Mouse (Mus musculus) lung, embryonic 15.5 days (tissue): Measurements from ENCODE around the gene Rarres1. TPM values are rescaled to one million over a fixed set of nuclear protein-coding genes. Genes with fewer than 3 reads are reported as not detected.
A peak's percentile ranks its signal among the peaks of the same experiment; 100 is the strongest.

Experiments
- ATAC-seq: fragments of 200-750 bp; cut with Nextera tagmentation; 2 replicates; pipeline ENCODE4 v1.8.0; 2017; ENCODE audit warnings: moderate number of reproducible peaks, borderline replicate concordance; ENCODE audit not compliant: low FRiP score, low TSS enrichment; ENCODE audit errors: extremely low read depth
- H3K27ac ChIP-seq: fragments of 300-500 bp; sonication (generic); 2 replicates; pipeline ENCODE4 v1.5.1; 2015; ENCODE audit warnings: moderate library complexity, mild to moderate bottlenecking, inconsistent platforms
- H3K27me3 ChIP-seq: fragments of 300-500 bp; sonication (generic); 2 replicates; pipeline ENCODE4 v1.6.1; 2015; ENCODE audit warnings: inconsistent platforms
- H3K36me3 ChIP-seq: fragments of 300-500 bp; sonication (generic); 2 replicates; pipeline ENCODE4 v1.6.1; 2015; ENCODE audit warnings: inconsistent platforms
- H3K4me1 ChIP-seq: fragments of 300-500 bp; sonication (generic); 2 replicates; pipeline ENCODE4 v1.6.1; 2015; ENCODE audit warnings: inconsistent platforms
- H3K4me2 ChIP-seq: fragments of 300-500 bp; sonication (generic); 2 replicates; pipeline ENCODE4 v1.6.1; 2015; ENCODE audit warnings: inconsistent platforms, mild to moderate bottlenecking, moderate library complexity
- H3K4me3 ChIP-seq: fragments of 300-500 bp; sonication (generic); 2 replicates; pipeline ENCODE4 v1.5.1; 2015; ENCODE audit warnings: mild to moderate bottlenecking, inconsistent platforms
- H3K9ac ChIP-seq: fragments of 300-500 bp; sonication (generic); 2 replicates; pipeline ENCODE4 v1.6.1; 2015; ENCODE audit warnings: inconsistent platforms
- H3K9me3 ChIP-seq: fragments of 300-500 bp; sonication (generic); 2 replicates; pipeline ENCODE4 v1.6.1; 2016; ENCODE audit warnings: inconsistent platforms
- WGBS: fragments of 180-500 bp; shearing (Covaris S2); methylation state at CpG from one replicate; pipeline ENCODE4 v1.1.7; 2015; 5-methylcytosine and 5-hydroxymethylcytosine counted together
- polyA plus RNA-seq: library from polyadenylated mRNA; unstranded; fragments of >200 nt; fragmentation: Nextera tagmentation; extraction: Ambion mirVana; gene quantifications from 2 replicates; pipeline ENCODE4 v1.2.1, GENCODE M21; 2015

The Rarres1 gene
- polyA plus RNA-seq, 1 experiment from 2014 or later = 6.8 TPM

DNA sequence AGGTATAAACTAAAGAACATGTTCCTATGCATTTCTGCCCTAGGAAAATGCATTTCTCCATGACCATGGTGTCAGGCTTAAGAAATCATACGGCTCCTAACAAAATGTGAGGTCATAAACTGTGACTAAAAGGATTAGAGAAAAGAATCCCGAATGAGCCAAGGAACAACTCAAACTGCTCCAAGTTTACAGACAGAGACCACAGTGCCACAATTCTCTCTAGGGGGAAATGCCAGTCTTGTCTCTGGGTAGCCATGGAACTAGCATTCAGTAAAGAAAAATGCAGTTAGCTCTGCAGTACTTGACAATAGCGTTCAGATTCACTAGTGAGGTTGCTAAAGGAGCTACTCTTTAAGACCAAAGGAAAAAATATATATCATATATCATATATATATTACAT is 55.4 kb downstream of the Rarres1 start:
- H3K9ac ChIP-seq = no peak overlapping the region
- H3K4me2 ChIP-seq = no peak overlapping the region
- H3K27me3 ChIP-seq = no peaks in the 10 kb centered on the region
- H3K4me1 ChIP-seq = peaks cover 11% of the 10 kb centered on the region
- no peak overlapping the region for H3K27ac ChIP-seq
- 91% methylated on average over 3 of the region's 3 CpGs for WGBS
- peaks cover 52% of the 10 kb centered on the region for H3K36me3 ChIP-seq
- no peak overlapping the region for H3K4me3 ChIP-seq
- H3K9me3 ChIP-seq = no peaks in the 10 kb centered on the region
- no peak for ATAC-seq

DNA sequence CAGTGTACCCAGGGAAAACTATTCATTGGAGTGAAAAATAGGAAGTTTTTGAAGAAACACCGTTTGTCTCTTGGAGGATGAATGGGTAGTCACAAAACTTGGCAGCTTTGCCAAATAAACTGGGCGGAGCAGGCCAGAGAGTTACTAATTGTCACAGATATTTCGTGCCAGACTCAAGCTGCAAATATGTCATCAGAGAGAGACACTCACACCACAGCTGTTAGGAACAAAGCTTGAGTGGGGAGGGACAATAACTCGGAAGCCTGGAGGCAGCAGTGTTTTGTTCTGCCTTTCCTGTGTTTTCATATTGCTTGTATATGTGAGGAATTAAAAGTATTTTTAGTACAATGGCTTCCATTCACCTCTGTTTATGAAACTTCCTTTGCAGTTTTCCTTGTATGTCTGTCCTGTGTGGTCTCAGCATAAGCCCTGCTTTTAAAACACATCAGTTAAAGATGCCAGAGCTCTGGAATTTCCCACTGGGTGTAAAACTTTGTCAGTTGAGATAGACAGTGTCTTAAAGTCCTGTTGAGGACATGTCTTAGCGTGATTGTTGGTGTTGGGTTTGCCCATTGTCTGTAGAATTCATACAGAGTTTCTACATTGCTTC is 64.6 kb downstream of the Rarres1 start:
- Histone ChIP-seq H3K27ac (peak overlapping the region; percentile 70), H3K9me3 (no peaks in the 10 kb centered on the region), H3K36me3 (peaks cover 47% of the 10 kb centered on the region)

DNA sequence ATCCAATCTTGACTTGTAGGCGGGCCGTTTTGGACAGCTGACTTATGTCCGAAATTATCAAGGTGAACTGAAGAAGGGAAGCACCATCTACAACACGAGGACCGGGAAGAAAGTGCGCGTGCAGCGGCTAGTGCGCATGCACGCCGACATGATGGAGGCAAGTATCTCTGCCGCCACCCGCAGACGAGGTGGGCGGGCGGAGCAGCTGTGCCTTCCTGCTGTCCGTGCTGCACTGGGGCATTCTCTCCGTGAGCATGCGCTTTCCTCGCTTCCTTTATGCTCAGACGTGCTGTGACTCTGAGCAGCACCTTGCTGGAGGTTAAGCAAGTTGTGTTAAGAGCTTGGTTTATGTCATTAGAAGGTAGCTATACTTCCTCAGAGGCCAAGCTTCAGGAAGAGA is 65.7 kb downstream of the Rarres1 start:
- H3K4me3 ChIP-seq = no peak overlapping the region
- H3K4me1 ChIP-seq = no peaks in the 10 kb centered on the region
- H3K9ac ChIP-seq = no peak overlapping the region
- ATAC-seq = no peak
- no peaks in the 10 kb centered on the region for H3K9me3 ChIP-seq
- H3K36me3 ChIP-seq = peaks cover 54% of the 10 kb centered on the region
- H3K27me3 ChIP-seq = no peaks in the 10 kb centered on the region
- 81% methylated on average over 21 of the region's 21 CpGs for WGBS
- peak overlapping the region; percentile 70 for H3K27ac ChIP-seq
- no peak overlapping the region for H3K4me2 ChIP-seq

More for the DNA sequence above, 64.6 kb downstream of the Rarres1 start:
- ATAC-seq = peak; percentile 65
- WGBS = 67% methylated on average over 5 of the region's 5 CpGs
- H3K27me3 ChIP-seq = no peaks in the 10 kb centered on the region
- no peak overlapping the region for H3K4me2 ChIP-seq
- H3K9ac ChIP-seq = no peak overlapping the region
- no peaks in the 10 kb centered on the region for H3K4me1 ChIP-seq
- H3K4me3 ChIP-seq = no peak overlapping the region

DNA sequence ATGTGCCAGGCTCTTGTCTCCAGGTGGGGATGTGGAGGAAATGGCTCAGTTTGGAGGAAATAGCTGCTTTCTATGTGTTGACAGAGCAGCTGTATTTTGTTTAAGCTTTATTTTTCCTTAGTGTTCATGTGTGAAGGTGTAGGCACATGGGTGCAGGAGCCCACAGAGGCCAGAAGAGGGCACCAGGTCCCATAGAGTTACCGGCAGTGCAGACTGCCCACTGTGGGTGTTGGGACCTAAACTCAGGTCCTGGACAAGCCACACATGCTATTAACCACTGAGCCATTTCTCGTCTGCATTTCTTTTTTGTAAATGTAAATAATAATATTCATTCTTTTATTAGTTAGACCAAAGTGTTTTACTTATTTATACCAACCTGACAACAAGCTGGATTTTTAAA is 68.2 kb downstream of the Rarres1 start:
- no peaks in the 10 kb centered on the region for H3K27me3 ChIP-seq
- WGBS = 85% methylated on average over 2 of the region's 2 CpGs
- H3K36me3 ChIP-seq = peaks cover 57% of the 10 kb centered on the region
- no peak overlapping the region for H3K9ac ChIP-seq
- H3K27ac ChIP-seq = no peak overlapping the region
- H3K4me1 ChIP-seq = no peaks in the 10 kb centered on the region
- no peak for ATAC-seq
- H3K4me3 ChIP-seq = no peak overlapping the region
- H3K9me3 ChIP-seq = no peaks in the 10 kb centered on the region
- no peak overlapping the region for H3K4me2 ChIP-seq

DNA sequence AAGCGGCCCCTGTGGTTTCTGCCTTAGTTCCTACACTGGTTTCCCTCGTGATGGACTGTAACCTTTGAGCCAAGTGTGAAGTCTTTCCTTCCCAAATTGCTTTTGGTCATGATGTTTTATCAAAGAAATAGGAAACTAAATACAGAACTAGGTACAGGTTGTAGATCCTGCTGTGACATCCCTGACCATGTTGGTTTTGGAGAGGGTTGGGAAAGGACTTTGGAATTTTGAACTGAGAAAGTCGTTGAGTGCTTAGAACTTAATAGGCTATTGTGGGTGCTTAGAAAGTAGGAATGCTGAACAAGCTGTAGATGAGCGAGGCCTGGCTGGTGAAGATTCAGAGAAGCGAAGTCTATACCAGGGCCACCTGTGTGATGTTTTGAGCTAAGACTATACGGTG is 81.3 kb downstream of the Rarres1 start:
- Histone ChIP-seq H3K27me3 (no peaks in the 10 kb centered on the region), H3K4me3 (no peak overlapping the region), H3K4me1 (peaks cover 10% of the 10 kb centered on the region), H3K9ac (no peak overlapping the region), H3K4me2 (no peak overlapping the region), H3K9me3 (no peaks in the 10 kb centered on the region), H3K36me3 (peaks cover 41% of the 10 kb centered on the region), H3K27ac (no peak overlapping the region)
- no peak for ATAC-seq
- 89% methylated on average over 6 of the region's 6 CpGs for WGBS

DNA sequence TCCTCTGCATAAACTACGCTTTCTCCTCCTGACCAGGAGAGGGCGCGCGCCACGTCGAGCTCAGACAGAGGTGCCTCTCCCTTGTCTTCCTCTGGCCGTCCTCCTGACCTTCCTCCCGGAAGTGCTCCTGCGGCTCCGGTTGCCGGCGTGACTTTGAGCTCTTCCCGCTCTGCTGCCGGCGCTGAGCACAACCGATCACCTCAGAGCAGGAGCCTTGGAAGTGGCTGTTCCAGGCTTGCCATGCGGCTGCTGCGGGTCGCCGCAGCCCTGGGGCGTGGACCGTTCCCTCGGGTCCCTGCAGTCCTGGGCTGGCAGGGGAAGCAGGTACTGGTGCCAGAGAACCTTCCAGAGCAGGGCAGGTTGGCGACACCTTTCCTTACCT is 85.3 kb downstream of the Rarres1 start, which contains the start of gene Gfm1:
Gene Gfm1 (plus strand): TSS at position 98 of the 382 bp plus-strand sequence.
- peak within 1 kb of the TSS; percentile 66 for H3K4me2 ChIP-seq
- H3K9ac ChIP-seq = peak within 1 kb of the TSS; percentile 89
- WGBS = 0% methylated on average over 24 of the region's 24 CpGs
- peak within 1 kb of the TSS; percentile 95 for H3K4me3 ChIP-seq
- peaks cover 13% of the 10 kb centered on the region; the same call in 1 of the 2 replicates for H3K9me3 ChIP-seq
- H3K27ac ChIP-seq = 0 out of 2 replicates have a peak within 1 kb of the TSS, but pooled peaks have one; percentile 29
- no peaks in the 10 kb centered on the region for H3K27me3 ChIP-seq
- ATAC-seq = peak; percentile 90
- H3K36me3 ChIP-seq = peaks cover 16% of the 10 kb centered on the region
- peaks cover 10% of the 10 kb centered on the region for H3K4me1 ChIP-seq

DNA sequence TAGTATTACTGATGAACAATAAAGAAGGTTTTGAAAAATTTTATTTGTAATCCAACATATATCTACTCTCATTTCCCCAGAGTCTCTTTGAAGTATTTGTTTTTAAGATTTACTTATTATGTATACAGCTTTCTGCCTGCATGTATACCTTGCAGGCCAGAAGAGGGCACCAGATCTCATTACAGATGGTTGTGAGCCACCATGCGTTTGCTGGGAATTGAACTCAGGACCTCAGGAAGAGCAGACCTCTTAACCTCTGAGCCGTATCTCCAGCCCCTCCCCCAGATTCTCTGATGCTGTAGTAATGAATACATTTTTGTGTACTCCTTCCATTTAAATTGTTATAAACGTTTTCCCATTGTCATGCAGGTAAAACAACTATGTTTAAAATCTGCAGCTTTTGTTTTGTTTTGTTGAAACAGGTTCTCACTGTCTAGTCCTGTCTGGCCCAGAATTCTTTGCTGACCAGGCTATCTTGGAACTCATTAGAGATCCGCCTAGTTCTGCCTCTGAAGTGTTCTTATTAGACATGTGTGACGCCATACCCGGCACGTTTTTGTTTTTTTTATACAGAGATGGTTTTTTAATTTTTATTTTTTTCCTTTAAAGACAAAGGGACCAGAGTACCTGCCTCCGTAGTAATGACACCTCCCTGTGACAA is 85.9 kb downstream of the Rarres1 start:
- 30% methylated on average over 8 of the region's 8 CpGs for WGBS
- peak overlapping the region; percentile 95 for H3K4me3 ChIP-seq
- peaks cover 12% of the 10 kb centered on the region for H3K36me3 ChIP-seq
- H3K4me2 ChIP-seq = peak overlapping the region; percentile 66
- no peaks in the 10 kb centered on the region for H3K27me3 ChIP-seq
- no peak for ATAC-seq
- peaks cover 10% of the 10 kb centered on the region for H3K4me1 ChIP-seq
- H3K9me3 ChIP-seq = peaks cover 13% of the 10 kb centered on the region; the same call in 1 of the 2 replicates
- 0 out of 2 replicates have a peak overlapping the region, but pooled peaks have one; percentile 89 for H3K9ac ChIP-seq
- no peak overlapping the region for H3K27ac ChIP-seq

Other genes starting within 250 kb of the Rarres1 start
- gene Mlf1, start 141.4 kb downstream of the Rarres1 start, polyA plus RNA-seq = 32.9 and 41.1 TPM in 2 replicates
- not detected in 2 replicates for gene Gm17402, start 140.4 kb downstream of the Rarres1 start, polyA plus RNA-seq
- 42.8 and 49.0 TPM in 2 replicates for gene Gfm1, start 85.4 kb downstream of the Rarres1 start, polyA plus RNA-seq
- 181 and 189 TPM in 2 replicates for gene Lxn, start 51.6 kb downstream of the Rarres1 start, polyA plus RNA-seq
- 51.0 and 52.1 TPM in 2 replicates for gene Mfsd1, start 67.2 kb upstream of the Rarres1 start, polyA plus RNA-seq